Mouse (Mus musculus) cerebellum, adult 8-10 months (tissue): ENCODE data around the gene Gm13279.
"Not testable (repeated sequence)": the region's sequence is repeated elsewhere in the genome, so short reads cannot be mapped to it uniquely, and the experiment has no call there.

Experiments
- DNase-seq: peaks from one replicate; pipeline ENCODE4 v3.0.0; 2022

Gm13279 gene

GRCm38 (mm10) chr4:88799365-88799764 is 2.2 kb downstream of the Gm13279 start, which contains the start of gene Gm13285:
Gm13285 (plus strand) TSS chr4:88799665.
- DNase-seq: not testable (repeated sequence)

DNA sequence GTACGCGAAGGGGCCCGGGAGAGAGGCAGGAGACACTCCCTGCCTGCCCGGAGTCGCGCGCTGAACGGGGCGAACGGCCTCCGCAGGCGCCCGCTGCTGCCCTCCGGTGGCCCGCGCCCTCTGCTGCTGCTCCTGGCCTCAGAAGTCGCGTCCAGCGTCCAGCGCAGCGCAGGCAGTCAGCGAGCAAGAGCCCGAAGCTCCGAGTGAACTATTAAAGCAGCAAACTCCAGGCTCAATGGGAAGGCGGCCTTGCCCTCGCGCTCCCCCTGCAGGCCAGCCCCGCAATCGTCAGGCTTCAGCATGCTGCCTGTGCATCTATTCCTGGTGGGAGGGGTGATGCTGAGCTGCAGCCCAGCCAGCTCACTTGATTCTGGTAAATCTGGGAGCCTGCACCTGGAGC is 5.8 kb downstream of the Gm13279 start, which contains the start of gene Gm13287:
Gene Gm13287 (plus strand): TSS at position 301 of the 400 bp plus-strand sequence.
- DNase-seq: not testable (repeated sequence)

DNA sequence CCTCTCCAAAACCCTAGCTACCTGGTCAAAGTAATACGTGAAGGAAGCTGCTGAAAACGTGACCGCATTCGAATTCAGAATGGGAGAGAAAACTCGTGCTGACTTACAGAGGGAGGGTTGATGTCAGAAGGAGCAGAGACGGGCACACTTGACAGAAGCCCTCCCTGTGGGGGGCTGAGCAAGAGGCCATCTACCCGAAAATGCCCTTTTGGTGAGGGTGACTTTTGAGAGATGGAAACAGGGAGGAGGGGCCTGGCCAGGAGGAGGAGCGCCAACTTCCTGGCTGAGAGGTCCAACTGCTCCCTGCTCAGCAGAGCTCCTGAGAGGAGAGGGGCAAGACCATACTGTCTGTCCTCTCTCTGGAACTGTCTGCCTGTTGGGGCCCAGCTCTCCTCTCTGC is 8.0 kb downstream of the Gm13279 start, which contains the start of gene Gm13288:
Gene Gm13288 (plus strand): TSS at position 301 of the 400 bp plus-strand sequence.
- DNase-seq: not testable (repeated sequence)

DNA sequence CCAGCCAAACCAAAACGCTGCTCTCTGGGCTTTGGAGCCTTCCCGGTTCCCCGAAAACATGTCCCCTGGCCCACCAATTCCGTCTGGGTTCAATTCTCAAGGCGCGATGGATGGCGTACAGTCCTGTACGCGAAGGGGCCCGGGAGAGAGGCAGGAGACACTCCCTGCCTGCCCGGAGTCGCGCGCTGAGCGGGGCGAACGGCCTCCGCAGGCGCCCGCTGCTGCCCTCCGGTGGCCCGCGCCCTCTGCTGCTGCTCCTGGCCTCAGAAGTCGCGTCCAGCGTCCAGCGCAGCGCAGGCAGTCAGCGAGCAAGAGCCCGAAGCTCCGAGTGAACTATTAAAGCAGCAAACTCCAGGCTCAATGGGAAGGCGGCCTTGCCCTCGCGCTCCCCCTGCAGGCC is 8.6 kb downstream of the Gm13279 start:
- DNase-seq: not testable (repeated sequence)

DNA sequence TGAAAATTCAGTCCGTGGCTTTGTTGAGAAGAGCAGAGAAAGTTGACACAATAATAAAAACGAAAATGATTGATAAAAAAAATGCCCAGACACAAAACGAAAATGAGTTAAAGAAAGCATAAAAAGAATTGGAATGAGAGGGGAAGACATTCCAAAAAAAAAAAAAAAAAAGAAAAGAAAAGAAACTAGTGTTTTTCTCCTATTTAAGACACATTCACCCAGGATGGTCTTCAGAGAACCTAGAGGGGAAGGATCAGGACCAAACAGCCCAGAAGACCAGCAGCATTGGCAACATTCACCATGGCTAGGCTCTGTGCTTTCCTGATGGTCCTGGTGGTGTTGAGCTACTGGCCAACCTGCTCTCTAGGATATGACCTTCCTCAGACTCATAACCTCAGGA is 18.7 kb downstream of the Gm13279 start, which contains the start of gene Ifna7:
Gene Ifna7 (plus strand): TSS at position 301 of the 400 bp plus-strand sequence.
- DNase-seq: no peak

DNA sequence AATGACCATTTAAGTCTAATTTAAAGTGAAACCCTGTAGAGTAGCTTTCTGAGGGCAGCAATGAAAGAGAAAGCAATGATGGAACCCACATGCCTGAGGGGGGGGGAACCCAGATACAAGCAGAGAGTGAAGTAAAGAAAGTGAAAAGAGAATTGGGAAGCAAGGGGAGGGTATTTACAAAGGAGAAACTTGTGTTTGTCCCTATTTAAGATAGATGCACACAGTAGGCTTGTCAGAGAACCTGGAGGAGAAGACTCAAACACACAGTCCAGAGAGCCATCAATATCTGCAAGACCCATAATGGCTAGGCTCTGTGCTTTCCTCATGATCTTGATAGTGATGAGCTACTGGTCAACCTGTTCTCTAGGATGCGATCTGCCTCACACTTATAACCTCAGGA is 22.5 kb downstream of the Gm13279 start, which contains the start of gene Ifna11:
Gene Ifna11 (plus strand): TSS at position 301 of the 400 bp plus-strand sequence.
- DNase-seq: no peak

DNA sequence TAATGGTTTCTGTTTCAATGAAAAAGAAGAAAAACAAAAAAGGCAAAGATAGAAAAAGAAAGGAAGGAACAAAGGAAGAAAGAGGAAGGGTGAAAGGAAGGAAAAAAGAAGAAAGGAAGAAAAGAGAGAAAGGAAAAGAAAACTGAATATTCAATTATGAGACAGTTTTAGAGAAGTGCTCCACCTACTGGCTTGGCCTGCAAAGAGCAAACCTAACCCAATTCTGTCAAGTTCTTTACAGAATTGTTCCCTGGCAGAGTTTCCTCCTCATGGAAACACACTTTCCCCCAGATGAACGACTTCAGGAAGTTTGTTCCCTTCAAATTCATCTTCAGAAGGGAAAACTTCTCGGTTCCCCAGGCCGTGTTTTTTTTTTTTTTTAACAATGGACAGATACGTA is 25.8 kb downstream of the Gm13279 start:
- DNase-seq: no peak

GRCm38 (mm10) chr4:88827116-88827515 is 29.9 kb downstream of the Gm13279 start, which contains the start of gene Ifna6:
Ifna6 (plus strand) TSS chr4:88827416.
- not testable (repeated sequence) for DNase-seq

- no peak for DNase-seq
Measured at GRCm38 (mm10) chr4:88830523-88830922, 33.3 kb downstream of the Gm13279 start.

- DNase-seq: not testable (repeated sequence)
Measured at GRCm38 (mm10) chr4:88835225-88835624, 38.0 kb downstream of the Gm13279 start, which contains the start of gene Ifna5. Ifna5 (plus strand) TSS chr4:88835525.

- DNase-seq: no peak
Measured at GRCm38 (mm10) chr4:88838828-88839227, 41.6 kb downstream of the Gm13279 start.

DNA sequence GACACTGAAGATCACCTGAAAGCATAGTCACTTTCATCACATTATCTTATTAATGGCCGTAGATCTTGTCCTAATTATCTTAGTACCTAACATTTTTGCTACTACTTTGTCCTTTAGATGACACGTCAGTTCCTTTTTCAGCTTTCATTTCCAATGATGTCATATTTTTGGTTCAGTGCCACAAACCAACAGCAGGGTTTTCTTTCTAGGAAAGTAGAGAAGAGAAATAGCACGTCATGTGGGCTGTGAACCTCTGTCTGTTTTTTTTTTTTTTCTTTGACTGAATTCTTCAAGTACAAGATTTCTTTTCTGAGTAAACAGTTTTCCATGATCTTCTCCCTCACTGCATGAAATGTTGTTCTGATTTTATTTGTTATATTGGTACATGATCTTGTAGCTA is 42.9 kb downstream of the Gm13279 start:
- DNase-seq: no peak

DNA sequence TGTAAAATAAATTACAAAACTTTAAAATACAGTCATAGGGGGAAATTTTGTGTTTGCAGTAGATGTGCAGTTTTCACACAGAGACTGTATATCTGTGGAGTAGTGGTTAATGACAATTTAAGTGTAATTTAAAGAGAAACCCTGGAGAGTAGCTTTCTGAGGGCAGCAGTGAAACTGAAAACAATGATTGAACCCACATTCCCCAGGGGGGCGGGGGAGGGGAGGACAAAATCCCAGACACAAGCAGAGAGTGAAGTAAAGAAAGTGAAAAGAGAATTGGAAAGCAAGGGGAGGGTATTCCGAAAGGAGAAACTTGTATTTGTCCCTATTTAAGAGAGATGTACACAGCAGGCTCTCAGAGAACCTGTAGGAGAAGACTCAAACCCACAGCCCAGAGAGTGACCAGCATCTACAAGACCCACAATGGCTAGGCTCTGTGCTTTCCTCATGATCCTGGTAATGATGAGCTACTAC is 44.3 kb downstream of the Gm13279 start, which contains the start of gene Ifna4:
Gene Ifna4 (plus strand): TSS at position 424 of the 474 bp plus-strand sequence.
- DNase-seq: no peak

DNA sequence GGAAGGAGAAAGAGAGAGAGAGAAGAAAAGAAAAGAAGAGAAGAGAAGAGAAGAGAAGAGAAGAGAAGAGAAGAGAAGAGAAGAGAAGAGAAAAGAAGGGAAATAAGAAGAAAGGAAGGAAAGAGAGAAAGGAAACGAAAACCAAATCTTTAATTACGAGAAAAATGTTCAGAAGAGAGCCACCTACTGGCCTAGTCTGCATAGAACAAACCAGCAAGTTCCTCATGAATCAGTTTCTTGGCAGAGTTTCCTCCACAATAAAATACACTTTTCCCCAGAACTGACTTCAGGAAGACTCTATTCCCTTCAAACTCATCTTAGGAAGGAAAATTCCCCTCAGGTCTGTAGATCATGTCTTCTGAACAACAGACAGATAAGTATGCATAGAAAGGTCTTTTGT is 48.1 kb downstream of the Gm13279 start:
- no peak for DNase-seq
